12 mouse cellular contexts compared by ENCODE assay signal in genomic region chrX:105684433-105684832, GRCm38 (mm10).
A peak's percentile ranks its signal among the peaks of the same experiment; 100 is the strongest.
DNase-seq lines count a peak whose midpoint lies in the region; ATAC-seq and TF ChIP-seq lines count a peak whose summit lies in the region.
"Had no signal": no experiment of that assay in that cellular context is flagged by ENCODE, and none has a peak within 500 bp of the region (broad histone marks: within the 10 kb centered on the region; RNA-seq: fewer than 3 reads in every experiment).

No protein-coding gene starts in this region.

- H3K79me2 ChIP-seq in liver, adult 2 months (ENCODE audit: control insufficient read depth, insufficient read depth, low read length) = no peaks in the 10 kb centered on the region

- TF ChIP-seq POLR2A in liver, adult 2 months (IDR thresholded peaks at IDR 0.05; ENCODE audit: extremely low read depth, insufficient read depth, low read length) = no peak

- no peak for TF ChIP-seq CTCF in liver, adult 2 months (IDR thresholded peaks at IDR 0.05; ENCODE audit: low read depth, low read length)

- H3K4me2 ChIP-seq in liver, embryonic 11.5 days = no peak overlapping the region
- no peak overlapping the region for H3K4me2 ChIP-seq in stomach, embryonic 14.5 days (replicated peaks; ENCODE audit: low read depth, low read length)

- ATAC-seq in liver, embryonic 11.5 days (replicated peaks; ENCODE audit: low FRiP score) = no peak
- ATAC-seq in stomach, embryonic 14.5 days (ENCODE audit: insufficient number of reproducible peaks, insufficient read depth, low FRiP score, low read depth) = peak; percentile 53; the same call in 1 of the 2 replicates
- no peak for ATAC-seq in megakaryocyte progenitor cell, adult 5-6 weeks (replicated peaks; ENCODE audit: poor library complexity)
- ATAC-seq: liver, postnatal 0 days had no signal

- DNase-seq in liver, adult 2 months (ENCODE audit: extremely low read depth, low read depth, low spot score) = peak; percentile 8
- no peak for DNase-seq in liver, embryonic 11.5 days (ENCODE audit: low spot score)
- peak; percentile 9 to 15 for DNase-seq in cerebellum, postnatal 14 days
- DNase-seq in kidney, adult 8-10 months = peak; percentile 0 to 26
- no peak for DNase-seq in thymus, postnatal 10 days (ENCODE audit: low spot score in 2 of 2)
- no peak for DNase-seq in left cerebral cortex, adult 9 months (ENCODE audit: low spot score in 2 of 2)
- DNase-seq: gastrocnemius, postnatal 10 days; liver, postnatal 0 days; right cerebral cortex, postnatal 14 days; thymus, adult 2 months had no signal

- no peak overlapping the region for H3K27ac ChIP-seq in liver, adult 2 months (replicated peaks; ENCODE audit: insufficient read depth, low read depth, low read length)
- H3K27ac ChIP-seq in liver, embryonic 11.5 days (ENCODE audit: low read depth, low read length) = no peak overlapping the region
- no peak overlapping the region for H3K27ac ChIP-seq in stomach, embryonic 14.5 days (ENCODE audit: low read length)

- H3K4me1 ChIP-seq in liver, adult 2 months (ENCODE audit: control insufficient read depth, insufficient read depth, low read length) = no peaks in the 10 kb centered on the region
- H3K4me1 ChIP-seq in liver, embryonic 11.5 days (replicated peaks; ENCODE audit: control insufficient read depth, insufficient read depth, low read length) = no peaks in the 10 kb centered on the region
- H3K4me1 ChIP-seq in stomach, embryonic 14.5 days (ENCODE audit: control insufficient read depth, insufficient read depth, low read length) = no peaks in the 10 kb centered on the region

- H3K27me3 ChIP-seq in liver, adult 2 months (ENCODE audit: control insufficient read depth, insufficient read depth, low read length) = no peaks in the 10 kb centered on the region
- H3K27me3 ChIP-seq in liver, embryonic 11.5 days (replicated peaks; ENCODE audit: control insufficient read depth, insufficient read depth, low read length) = no peaks in the 10 kb centered on the region
- H3K27me3 ChIP-seq in stomach, embryonic 14.5 days (ENCODE audit: control insufficient read depth, insufficient read depth, low read length) = no peaks in the 10 kb centered on the region

- no peak overlapping the region for H3K4me3 ChIP-seq in liver, adult 2 months (ENCODE audit: insufficient read depth, low read depth, low read length)
- no peak overlapping the region for H3K4me3 ChIP-seq in liver, embryonic 11.5 days (ENCODE audit: low read depth, low read length)
- H3K4me3 ChIP-seq in stomach, embryonic 14.5 days (ENCODE audit: low read depth, low read length) = no peak overlapping the region

- no peaks in the 10 kb centered on the region for H3K36me3 ChIP-seq in liver, adult 2 months (ENCODE audit: control insufficient read depth, insufficient read depth, low read length)
- no peaks in the 10 kb centered on the region for H3K36me3 ChIP-seq in liver, embryonic 11.5 days (ENCODE audit: control insufficient read depth, insufficient read depth, low read length)
- no peaks in the 10 kb centered on the region for H3K36me3 ChIP-seq in stomach, embryonic 14.5 days (ENCODE audit: control insufficient read depth, insufficient read depth, low read length)

- no peaks in the 10 kb centered on the region for H3K9me3 ChIP-seq in liver, embryonic 11.5 days (ENCODE audit: control insufficient read depth, low read length)
- no peaks in the 10 kb centered on the region for H3K9me3 ChIP-seq in stomach, embryonic 14.5 days (ENCODE audit: control insufficient read depth, low read depth, low read length)

- 25% methylated on average over 4 of the region's 4 CpGs for WGBS in liver, adult 2 months
- 58% methylated on average over 4 of the region's 4 CpGs for WGBS in liver, embryonic 11.5 days
- 47% methylated on average over 4 of the region's 4 CpGs for WGBS in stomach, embryonic 14.5 days

- H3K9ac ChIP-seq in liver, adult 2 months (ENCODE audit: low read depth, low read length) = no peak overlapping the region
- H3K9ac ChIP-seq in liver, embryonic 11.5 days (ENCODE audit: low read depth, low read length) = no peak overlapping the region
- no peak overlapping the region for H3K9ac ChIP-seq in stomach, embryonic 14.5 days (replicated peaks; ENCODE audit: low read depth, low read length)
- H3K9ac ChIP-seq: liver, postnatal 0 days had no signal

Comparison
In these comparisons a context has a peak if more than half of its experiments do, and no peak if none do; other contexts are left out.
1. DNase-seq: peak in liver, adult 2 months (single experiment), cerebellum, postnatal 14 days (2 of 2) and kidney, adult 8-10 months (2 of 2); none in liver, embryonic 11.5 days (single experiment), thymus, postnatal 10 days (0 of 2) and left cerebral cortex, adult 9 months (0 of 2).